Mouse (Mus musculus) liver, embryonic 12.5 days (tissue): ENCODE measurements around the gene Prkcz. TPM values are rescaled to one million over a fixed set of nuclear protein-coding genes. Genes with fewer than 3 reads are reported as not detected.

Experiments used
- ATAC-seq: fragments of 200-750 bp; cut with Nextera tagmentation; 2 replicates; pipeline ENCODE4 v1.8.0; 2017; ENCODE audit warnings: moderate number of reproducible peaks, mild to moderate bottlenecking, moderate library complexity
- H3K27ac ChIP-seq: fragments of 300-500 bp; sonication (generic); 2 replicates; pipeline ENCODE4 v1.5.1; 2016; ENCODE audit warnings: mild to moderate bottlenecking
- H3K27me3 ChIP-seq: fragments of 300-500 bp; sonication (generic); replicated peaks from 2 replicates; pipeline ENCODE4 v1.6.1; 2016; ENCODE audit warnings: mild to moderate bottlenecking, moderate library complexity
- H3K36me3 ChIP-seq: fragments of 300-500 bp; sonication (generic); 2 replicates; pipeline ENCODE4 v1.6.1; 2016; ENCODE audit warnings: mild to moderate bottlenecking, moderate library complexity
- H3K4me1 ChIP-seq: fragments of 300-500 bp; sonication (generic); 2 replicates; pipeline ENCODE4 v1.6.1; 2016
- H3K4me2 ChIP-seq: fragments of 300-500 bp; sonication (generic); 2 replicates; pipeline ENCODE4 v1.6.1; 2016; ENCODE audit warnings: mild to moderate bottlenecking, moderate library complexity
- H3K4me3 ChIP-seq: fragments of 300-500 bp; sonication (generic); 2 replicates; pipeline ENCODE4 v1.5.1; 2016; ENCODE audit warnings: mild to moderate bottlenecking, moderate library complexity
- H3K9ac ChIP-seq: fragments of 300-500 bp; sonication (generic); 2 replicates; pipeline ENCODE4 v1.6.1; 2016; ENCODE audit warnings: mild to moderate bottlenecking, moderate library complexity
- H3K9me3 ChIP-seq: fragments of 300-500 bp; sonication (generic); replicated peaks from 2 replicates; pipeline ENCODE4 v1.6.1; 2016; ENCODE audit warnings: mild to moderate bottlenecking, moderate library complexity
- WGBS: fragments of 180-500 bp; shearing (Covaris S2); methylation state at CpG from one replicate; pipeline ENCODE4 v1.1.7; 2016; ENCODE audit not compliant: insufficient replicate concordance; 5-methylcytosine and 5-hydroxymethylcytosine counted together
- polyA plus RNA-seq: library from polyadenylated mRNA; unstranded; fragments of >200 nt; fragmentation: Nextera tagmentation; extraction: Ambion mirVana; gene quantifications from 2 replicates; pipeline ENCODE4 v1.2.1, GENCODE M21; 2016

The Prkcz gene
- 3.7 and 4.2 TPM in 2 replicates for polyA plus RNA-seq

GRCm38 (mm10) chr4:155361303-155361791 lies at the start of gene Prkcz:
TSS of gene Prkcz (minus strand) at chr4:155361361.
- no peaks in the 10 kb centered on the region for H3K4me1 ChIP-seq
- H3K9ac ChIP-seq = no peak within 1 kb of the TSS
- H3K4me3 ChIP-seq = peak within 1 kb of the TSS; percentile 44
- H3K27ac ChIP-seq = no peak within 1 kb of the TSS
- H3K9me3 ChIP-seq = no peaks in the 10 kb centered on the region
- peaks cover 93% of the 10 kb centered on the region for H3K27me3 ChIP-seq
- H3K4me2 ChIP-seq = peak within 1 kb of the TSS; percentile 49
- WGBS = under 1% methylated on average over 48 of the region's 51 CpGs
- ATAC-seq = peak; percentile 81
- no peaks in the 10 kb centered on the region for H3K36me3 ChIP-seq

GRCm38 (mm10) chr4:155409058-155409776 lies 48.1 kb upstream of the Prkcz start, which contains the start of gene Cfap74:
TSS of gene Cfap74 (plus strand) at chr4:155409190.
- peak; percentile 54; the same call in 1 of the 2 replicates for ATAC-seq
- Histone ChIP-seq H3K4me2 (peak within 1 kb of the TSS; percentile 61), H3K36me3 (no peaks in the 10 kb centered on the region), H3K27ac (no peak within 1 kb of the TSS), H3K9ac (no peak within 1 kb of the TSS), H3K4me3 (peak within 1 kb of the TSS; percentile 42), H3K27me3 (peaks cover 30% of the 10 kb centered on the region), H3K4me1 (no peaks in the 10 kb centered on the region), H3K9me3 (no peaks in the 10 kb centered on the region)
- 1% methylated on average over 35 of the region's 35 CpGs for WGBS

GRCm38 (mm10) chr4:155408695-155409057 lies 47.5 kb upstream of the Prkcz start:
- Histone ChIP-seq H3K9ac (no peak overlapping the region), H3K9me3 (no peaks in the 10 kb centered on the region), H3K4me2 (peak overlapping the region; percentile 61), H3K27me3 (peaks cover 30% of the 10 kb centered on the region), H3K4me1 (no peaks in the 10 kb centered on the region), H3K27ac (no peak overlapping the region), H3K36me3 (no peaks in the 10 kb centered on the region), H3K4me3 (peak overlapping the region; percentile 42; the same call in 1 of the 2 replicates)
- WGBS = 6% methylated on average over 8 of the region's 8 CpGs
- no peak for ATAC-seq

GRCm38 (mm10) chr4:155402489-155402888 lies 41.3 kb upstream of the Prkcz start:
- Histone ChIP-seq H3K9me3 (no peaks in the 10 kb centered on the region), H3K27ac (no peak overlapping the region), H3K9ac (no peak overlapping the region), H3K4me2 (no peak overlapping the region), H3K27me3 (peaks cover 33% of the 10 kb centered on the region), H3K4me1 (peaks cover 7% of the 10 kb centered on the region), H3K36me3 (no peaks in the 10 kb centered on the region), H3K4me3 (no peak overlapping the region)
- 76% methylated on average over 1 of the region's 1 CpGs for WGBS
- ATAC-seq = no peak

GRCm38 (mm10) chr4:155401121-155401520 lies 40.0 kb upstream of the Prkcz start:
- no peaks in the 10 kb centered on the region for H3K9me3 ChIP-seq
- H3K4me1 ChIP-seq = peaks cover 7% of the 10 kb centered on the region
- H3K4me3 ChIP-seq = no peak overlapping the region
- H3K27ac ChIP-seq = no peak overlapping the region
- ATAC-seq = no peak
- H3K36me3 ChIP-seq = no peaks in the 10 kb centered on the region
- H3K27me3 ChIP-seq = peaks cover 44% of the 10 kb centered on the region
- H3K9ac ChIP-seq = no peak overlapping the region
- no peak overlapping the region for H3K4me2 ChIP-seq
- WGBS = 49% methylated on average over 7 of the region's 7 CpGs

- H3K36me3 ChIP-seq = no peaks in the 10 kb centered on the region
- no peak; the same call in 1 of the 2 replicates for ATAC-seq
- H3K9me3 ChIP-seq = no peaks in the 10 kb centered on the region
- peak overlapping the region; percentile 33 for H3K4me3 ChIP-seq
- peak overlapping the region; percentile 63 for H3K4me2 ChIP-seq
- 3% methylated on average over 9 of the region's 9 CpGs for WGBS
- no peak overlapping the region for H3K27ac ChIP-seq
- H3K9ac ChIP-seq = no peak overlapping the region
- H3K27me3 ChIP-seq = peaks cover 62% of the 10 kb centered on the region
- H3K4me1 ChIP-seq = peaks cover 7% of the 10 kb centered on the region
Measured at GRCm38 (mm10) chr4:155398222-155398540, 37.0 kb upstream of the Prkcz start.

GRCm38 (mm10) chr4:155397511-155398221 lies 36.5 kb upstream of the Prkcz start, which contains the start of gene Gabrd:
TSS of gene Gabrd (minus strand) at chr4:155398112.
- Histone ChIP-seq H3K27me3 (peaks cover 66% of the 10 kb centered on the region), H3K36me3 (no peaks in the 10 kb centered on the region), H3K4me3 (peak within 1 kb of the TSS; percentile 33), H3K9ac (no peak within 1 kb of the TSS), H3K27ac (no peak within 1 kb of the TSS), H3K4me1 (peaks cover 7% of the 10 kb centered on the region), H3K4me2 (peak within 1 kb of the TSS; percentile 63), H3K9me3 (no peaks in the 10 kb centered on the region)
- ATAC-seq = peak; percentile 58
- WGBS = 3% methylated on average over 51 of the region's 57 CpGs

GRCm38 (mm10) chr4:155396751-155397150 lies 35.6 kb upstream of the Prkcz start:
- Histone ChIP-seq H3K9me3 (no peaks in the 10 kb centered on the region), H3K36me3 (no peaks in the 10 kb centered on the region), H3K4me1 (peaks cover 7% of the 10 kb centered on the region), H3K27me3 (peaks cover 68% of the 10 kb centered on the region), H3K4me2 (no peak overlapping the region), H3K4me3 (no peak overlapping the region), H3K9ac (no peak overlapping the region), H3K27ac (no peak overlapping the region)
- 65% methylated on average over 4 of the region's 4 CpGs for WGBS
- no peak for ATAC-seq

- 65% methylated on average over 5 of the region's 5 CpGs for WGBS
- Histone ChIP-seq H3K9ac (no peak overlapping the region), H3K36me3 (no peaks in the 10 kb centered on the region), H3K27ac (no peak overlapping the region), H3K4me1 (peaks cover 7% of the 10 kb centered on the region), H3K9me3 (no peaks in the 10 kb centered on the region), H3K4me3 (no peak overlapping the region), H3K4me2 (no peak overlapping the region), H3K27me3 (peaks cover 61% of the 10 kb centered on the region)
- ATAC-seq = no peak
Measured at GRCm38 (mm10) chr4:155395471-155395870, 34.3 kb upstream of the Prkcz start.

- no peak overlapping the region for H3K27ac ChIP-seq
- 64% methylated on average over 8 of the region's 8 CpGs for WGBS
Measured at GRCm38 (mm10) chr4:155387166-155387565, 26.0 kb upstream of the Prkcz start.

GRCm38 (mm10) chr4:155383326-155383725 lies 22.2 kb upstream of the Prkcz start:
- 62% methylated on average over 4 of the region's 4 CpGs for WGBS
- no peak overlapping the region for H3K4me2 ChIP-seq
- H3K4me1 ChIP-seq = no peaks in the 10 kb centered on the region
- H3K9me3 ChIP-seq = no peaks in the 10 kb centered on the region
- peaks cover 21% of the 10 kb centered on the region; the same call in 1 of the 2 replicates for H3K27me3 ChIP-seq
- no peak overlapping the region for H3K9ac ChIP-seq
- no peak overlapping the region for H3K27ac ChIP-seq
- H3K4me3 ChIP-seq = no peak overlapping the region
- H3K36me3 ChIP-seq = no peaks in the 10 kb centered on the region
- ATAC-seq = no peak

More at GRCm38 (mm10) chr4:155387166-155387565, 26.0 kb upstream of the Prkcz start:
- no peak for ATAC-seq
- Histone ChIP-seq H3K4me3 (no peak overlapping the region), H3K9ac (no peak overlapping the region), H3K9me3 (no peaks in the 10 kb centered on the region), H3K27me3 (peaks cover 17% of the 10 kb centered on the region; the same call in 1 of the 2 replicates), H3K4me1 (no peaks in the 10 kb centered on the region), H3K4me2 (no peak overlapping the region), H3K36me3 (no peaks in the 10 kb centered on the region)

GRCm38 (mm10) chr4:155382752-155383151 lies 21.6 kb upstream of the Prkcz start:
- ATAC-seq = no peak
- no peak overlapping the region for H3K9ac ChIP-seq
- H3K27ac ChIP-seq = no peak overlapping the region
- peaks cover 27% of the 10 kb centered on the region; the same call in 1 of the 2 replicates for H3K27me3 ChIP-seq
- 39% methylated on average over 9 of the region's 9 CpGs for WGBS
- H3K9me3 ChIP-seq = no peaks in the 10 kb centered on the region
- H3K4me1 ChIP-seq = no peaks in the 10 kb centered on the region
- H3K4me3 ChIP-seq = no peak overlapping the region
- H3K36me3 ChIP-seq = no peaks in the 10 kb centered on the region
- H3K4me2 ChIP-seq = no peak overlapping the region
